Mouse (Mus musculus): Measurements from ENCODE around the gene Gm20388. TPM values are rescaled to one million over a fixed set of nuclear protein-coding genes. Genes with fewer than 3 reads are reported as not detected.

Gene Gm20388
- polyA plus RNA-seq, 1 experiment from 2014 or later = not detected

GRCm38 (mm10) chr8:121477851-121478547 is 1567.4 kb downstream of the Gm20388 start:
- no peaks in the 10 kb centered on the region for H3K9me3 ChIP-seq
- H3K27ac ChIP-seq (replicated peaks) = no peak overlapping the region
- no peak overlapping the region for H3K4me2 ChIP-seq (replicated peaks)
- no peak overlapping the region; the same call in 1 of the 2 replicates for H3K9ac ChIP-seq (replicated peaks)
- WGBS = 84% methylated on average over 20 of the region's 20 CpGs
- ATAC-seq (replicated peaks) = no peak
- no peaks in the 10 kb centered on the region for H3K36me3 ChIP-seq
- peaks cover 8% of the 10 kb centered on the region; the same call in 1 of the 2 replicates for H3K27me3 ChIP-seq
- no peak overlapping the region for H3K4me3 ChIP-seq
- H3K4me1 ChIP-seq = peaks cover 16% of the 10 kb centered on the region

- H3K9ac ChIP-seq (replicated peaks) = no peak overlapping the region
- H3K4me1 ChIP-seq = peaks cover 14% of the 10 kb centered on the region
- no peak overlapping the region for H3K27ac ChIP-seq (replicated peaks)
- H3K4me3 ChIP-seq = no peak overlapping the region
- H3K36me3 ChIP-seq = no peaks in the 10 kb centered on the region
- H3K4me2 ChIP-seq (replicated peaks) = no peak overlapping the region
- H3K27me3 ChIP-seq = peaks cover 6% of the 10 kb centered on the region; the same call in 1 of the 2 replicates
- 86% methylated on average over 8 of the region's 8 CpGs for WGBS
- H3K9me3 ChIP-seq = no peaks in the 10 kb centered on the region
- ATAC-seq (replicated peaks) = no peak
Observed at GRCm38 (mm10) chr8:121479144-121479543, 1568.5 kb downstream of the Gm20388 start.

GRCm38 (mm10) chr8:121480411-121481031 is 1569.9 kb downstream of the Gm20388 start:
- Histone ChIP-seq H3K27ac (replicated peaks) (no peak overlapping the region), H3K4me3 (no peak overlapping the region), H3K9ac (replicated peaks) (no peak overlapping the region), H3K9me3 (no peaks in the 10 kb centered on the region), H3K4me2 (replicated peaks) (no peak overlapping the region), H3K36me3 (no peaks in the 10 kb centered on the region), H3K4me1 (peaks cover 7% of the 10 kb centered on the region; the same call in 1 of the 2 replicates), H3K27me3 (0 out of 2 replicates have a peak, but pooled peaks cover 3% of the 10 kb centered on the region)
- ATAC-seq (replicated peaks) = no peak
- 20% methylated on average over 26 of the region's 26 CpGs for WGBS

- no peaks in the 10 kb centered on the region for H3K27me3 ChIP-seq
- H3K36me3 ChIP-seq = no peaks in the 10 kb centered on the region
- H3K4me1 ChIP-seq = peaks cover 7% of the 10 kb centered on the region; the same call in 1 of the 2 replicates
- H3K4me2 ChIP-seq (replicated peaks) = no peak overlapping the region
- 71% methylated on average over 23 of the region's 23 CpGs for WGBS
- no peak overlapping the region for H3K9ac ChIP-seq (replicated peaks)
- no peak overlapping the region for H3K27ac ChIP-seq (replicated peaks)
- no peak for ATAC-seq (replicated peaks)
- no peak overlapping the region for H3K4me3 ChIP-seq
- H3K9me3 ChIP-seq = no peaks in the 10 kb centered on the region
Observed at GRCm38 (mm10) chr8:121484072-121484782, 1573.6 kb downstream of the Gm20388 start.

- no peaks in the 10 kb centered on the region for H3K36me3 ChIP-seq
- ATAC-seq (replicated peaks) = no peak
- H3K4me1 ChIP-seq = no peaks in the 10 kb centered on the region
- no peak overlapping the region for H3K4me3 ChIP-seq
- no peak overlapping the region for H3K9ac ChIP-seq (replicated peaks)
- WGBS = 56% methylated on average over 9 of the region's 9 CpGs
- no peaks in the 10 kb centered on the region for H3K9me3 ChIP-seq
- no peak overlapping the region for H3K27ac ChIP-seq (replicated peaks)
- no peaks in the 10 kb centered on the region for H3K27me3 ChIP-seq
- H3K4me2 ChIP-seq (replicated peaks) = no peak overlapping the region
Observed at GRCm38 (mm10) chr8:121491633-121492032, 1581.0 kb downstream of the Gm20388 start.

GRCm38 (mm10) chr8:121497621-121498020 is 1587.0 kb downstream of the Gm20388 start:
- no peaks in the 10 kb centered on the region for H3K27me3 ChIP-seq
- no peaks in the 10 kb centered on the region for H3K9me3 ChIP-seq
- no peaks in the 10 kb centered on the region for H3K4me1 ChIP-seq
- H3K36me3 ChIP-seq = no peaks in the 10 kb centered on the region
- H3K4me3 ChIP-seq = no peak overlapping the region
- no peak overlapping the region for H3K9ac ChIP-seq (replicated peaks)
- 83% methylated on average over 6 of the region's 6 CpGs for WGBS
- no peak overlapping the region for H3K27ac ChIP-seq (replicated peaks)
- ATAC-seq (replicated peaks) = no peak
- no peak overlapping the region for H3K4me2 ChIP-seq (replicated peaks)

GRCm38 (mm10) chr8:121511751-121512150 is 1601.1 kb downstream of the Gm20388 start:
- Histone ChIP-seq H3K27ac (replicated peaks) (no peak overlapping the region), H3K4me2 (replicated peaks) (no peak overlapping the region), H3K9me3 (no peaks in the 10 kb centered on the region), H3K27me3 (peaks cover 11% of the 10 kb centered on the region; the same call in 1 of the 2 replicates), H3K4me3 (no peak overlapping the region), H3K9ac (replicated peaks) (no peak overlapping the region), H3K36me3 (no peaks in the 10 kb centered on the region), H3K4me1 (no peaks in the 10 kb centered on the region)
- 48% methylated on average over 9 of the region's 9 CpGs for WGBS
- ATAC-seq (replicated peaks) = no peak

- Histone ChIP-seq H3K27ac (replicated peaks) (no peak overlapping the region), H3K9ac (replicated peaks) (no peak overlapping the region), H3K4me2 (replicated peaks) (no peak overlapping the region), H3K4me3 (no peak overlapping the region), H3K27me3 (peaks cover 11% of the 10 kb centered on the region; the same call in 1 of the 2 replicates), H3K9me3 (no peaks in the 10 kb centered on the region), H3K4me1 (no peaks in the 10 kb centered on the region), H3K36me3 (no peaks in the 10 kb centered on the region)
- peak; percentile 72 for ATAC-seq (replicated peaks)
- 9% methylated on average over 12 of the region's 12 CpGs for WGBS
Observed at GRCm38 (mm10) chr8:121513429-121513828, 1602.8 kb downstream of the Gm20388 start.

- Histone ChIP-seq H3K27ac (replicated peaks) (no peak overlapping the region), H3K4me1 (no peaks in the 10 kb centered on the region), H3K4me2 (replicated peaks) (no peak overlapping the region), H3K4me3 (no peak overlapping the region), H3K9ac (replicated peaks) (no peak overlapping the region), H3K9me3 (no peaks in the 10 kb centered on the region), H3K36me3 (no peaks in the 10 kb centered on the region), H3K27me3 (no peaks in the 10 kb centered on the region)
- no peak for ATAC-seq (replicated peaks)
- 86% methylated on average over 18 of the region's 18 CpGs for WGBS
Observed at GRCm38 (mm10) chr8:121525111-121525818, 1614.6 kb downstream of the Gm20388 start.

- H3K9me3 ChIP-seq = no peaks in the 10 kb centered on the region
- H3K9ac ChIP-seq (replicated peaks) = no peak overlapping the region
- no peaks in the 10 kb centered on the region for H3K36me3 ChIP-seq
- H3K27ac ChIP-seq (replicated peaks) = no peak overlapping the region
- H3K4me1 ChIP-seq = no peaks in the 10 kb centered on the region
- no peaks in the 10 kb centered on the region for H3K27me3 ChIP-seq
- H3K4me3 ChIP-seq = no peak overlapping the region
- WGBS = 77% methylated on average over 6 of the region's 6 CpGs
- ATAC-seq (replicated peaks) = no peak
- no peak overlapping the region for H3K4me2 ChIP-seq (replicated peaks)
Observed at GRCm38 (mm10) chr8:121526811-121527550, 1616.3 kb downstream of the Gm20388 start.

GRCm38 (mm10) chr8:121527751-121528150 is 1617.1 kb downstream of the Gm20388 start:
- Histone ChIP-seq H3K4me3 (no peak overlapping the region), H3K9ac (replicated peaks) (no peak overlapping the region), H3K4me1 (no peaks in the 10 kb centered on the region), H3K4me2 (replicated peaks) (no peak overlapping the region), H3K36me3 (no peaks in the 10 kb centered on the region), H3K27ac (replicated peaks) (no peak overlapping the region), H3K27me3 (no peaks in the 10 kb centered on the region), H3K9me3 (no peaks in the 10 kb centered on the region)
- 88% methylated on average over 9 of the region's 9 CpGs for WGBS
- ATAC-seq (replicated peaks) = no peak

Measured in forebrain, embryonic 15.5 days (tissue).